Mouse (Mus musculus) heart, adult 2 months (tissue): ENCODE measurements around the gene Dlec1. TPM values are rescaled to one million over a fixed set of nuclear protein-coding genes. Genes with fewer than 3 reads are reported as not detected.

ENCODE experiments used
- DNase-seq, 2 experiments: peaks; one replicate each; pipeline ENCODE4 v3.0.0; 2021
- H3K27ac ChIP-seq: fragments of 200-600 bp; 2 replicates; pipeline ENCODE4 v1.8.1; 2022
- H3K27me3 ChIP-seq: fragments of 200-500 bp; 2 replicates; pipeline ENCODE4 v1.6.1; 2012; ENCODE audit warnings: mild to moderate bottlenecking, low read length, inconsistent platforms, mixed read lengths; ENCODE audit not compliant: control insufficient read depth, insufficient read depth
- H3K36me3 ChIP-seq: fragments of 200-500 bp; 2 replicates; pipeline ENCODE4 v1.6.1; 2012; ENCODE audit warnings: low read length, inconsistent platforms; ENCODE audit not compliant: control insufficient read depth, insufficient read depth
- H3K4me1 ChIP-seq: fragments of 200-500 bp; 2 replicates; pipeline ENCODE4 v1.6.1; 2011; ENCODE audit warnings: low read length; ENCODE audit not compliant: control insufficient read depth, insufficient read depth
- H3K4me3 ChIP-seq: fragments of 200-600 bp; 2 replicates; pipeline ENCODE4 v1.8.1; 2022
- H3K79me2 ChIP-seq: fragments of 200-500 bp; replicated peaks from 2 replicates; pipeline ENCODE4 v1.6.1; 2012; ENCODE audit warnings: mild to moderate bottlenecking, inconsistent platforms, low read length, moderate library complexity, mixed read lengths; ENCODE audit not compliant: control insufficient read depth, insufficient read depth
- H3K9ac ChIP-seq: fragments of 200-500 bp; 2 replicates; pipeline ENCODE4 v1.6.1; 2012; ENCODE audit warnings: low read depth, mild to moderate bottlenecking, control low read depth, inconsistent platforms, low read length, mixed read lengths
- CTCF ChIP-seq: fragments of 200-600 bp; IDR thresholded peaks from 2 replicates; pipeline ENCODE4 v1.8.1; 2022; ENCODE audit warnings: antibody characterized with exemption, mild to moderate bottlenecking, moderate library complexity
- EP300 ChIP-seq: fragments of 200-500 bp; IDR thresholded peaks from 2 replicates; pipeline ENCODE4 v1.6.1; 2011; ENCODE audit warnings: low read depth, low read length, control low read depth; ENCODE audit not compliant: insufficient read depth
- POLR2A ChIP-seq: fragments of 200-500 bp; IDR thresholded peaks from 2 replicates; pipeline ENCODE4 v1.6.1; 2011; ENCODE audit warnings: mild to moderate bottlenecking, low read depth, low read length, control low read depth; ENCODE audit not compliant: insufficient read depth
- WGBS: fragments of 180-500 bp; shearing (Covaris S2); methylation state at CpG from one replicate; pipeline ENCODE4 v1.1.7; 2018; 5-methylcytosine and 5-hydroxymethylcytosine counted together
- intact Hi-C: fragments of 180-260 bp; cut with DNase I; formaldehyde crosslinking; loops from one replicate; pipeline ENCODE4 v1.15.1; 2025
- polyA plus RNA-seq: library from polyadenylated mRNA; depleted of rRNA; stranded (reverse); fragments of >200 nt; gene quantifications from 2 replicates; pipeline ENCODE4 v1.2.3, GENCODE M21; 2012
- total RNA-seq, 2 experiments: library from RNA; stranded (reverse); gene quantifications; 2 replicates each; pipeline ENCODE4 v1.2.3; 2021

Gene Dlec1
- total and polyA plus RNA-seq, 3 experiments, result 0.13 to 0.82 (median 0.32) TPM

DNA sequence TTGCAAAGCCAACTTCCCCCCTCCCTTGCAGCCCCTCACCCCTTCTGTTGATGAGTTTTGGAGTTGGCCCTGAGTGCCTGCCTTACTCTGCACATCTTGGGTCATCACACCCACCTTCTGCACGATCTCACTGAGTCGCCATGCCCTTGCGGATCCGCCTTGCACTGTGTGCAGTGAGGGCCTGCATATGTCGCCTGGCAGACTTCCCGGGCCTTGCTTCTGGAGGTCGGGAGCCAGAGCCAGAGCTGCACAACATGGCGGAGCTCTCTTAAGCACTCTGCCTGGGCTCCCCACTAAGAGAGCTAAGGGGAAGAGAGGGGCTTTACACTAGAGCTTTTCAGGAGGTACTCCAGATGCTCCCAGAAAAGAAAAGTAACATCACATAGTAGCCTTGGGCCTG lies 42.4 kb downstream of the Dlec1 start:
- DNase-seq, result no peak
- 73% methylated on average over 8 of the region's 8 CpGs for WGBS
- no peaks in the 10 kb centered on the region for H3K79me2 ChIP-seq
- H3K4me3 ChIP-seq, result no peak overlapping the region
- no peak overlapping the region for H3K27ac ChIP-seq
- H3K36me3 ChIP-seq, result no peaks in the 10 kb centered on the region
- no peaks in the 10 kb centered on the region for H3K4me1 ChIP-seq
- TF ChIP-seq POLR2A (no peak), CTCF (no peak), EP300 (no peak)
- H3K9ac ChIP-seq, result no peak overlapping the region
- intact Hi-C loops, result no loop called here
- no peaks in the 10 kb centered on the region for H3K27me3 ChIP-seq

DNA sequence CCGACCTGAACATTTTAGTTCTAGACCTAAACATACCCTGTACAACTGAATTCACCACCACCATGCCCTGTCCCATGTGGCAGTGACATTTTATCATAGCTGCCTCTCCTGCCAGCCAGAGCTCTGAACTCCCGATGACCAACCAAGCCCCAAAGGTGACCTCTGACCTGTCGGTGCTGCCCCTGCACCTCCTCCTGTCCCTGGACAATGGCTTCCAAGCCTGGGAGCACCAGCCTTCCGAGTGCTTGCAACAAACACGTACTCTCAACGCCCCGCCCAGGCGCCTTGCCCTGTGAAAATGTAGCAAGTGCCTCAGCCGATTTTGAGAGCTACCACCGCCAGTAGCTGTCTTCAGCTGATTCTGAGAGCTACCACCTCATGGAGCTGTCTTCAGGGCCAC lies 42.9 kb downstream of the Dlec1 start:
- Histone ChIP-seq H3K9ac (no peak overlapping the region), H3K36me3 (no peaks in the 10 kb centered on the region), H3K4me3 (no peak overlapping the region), H3K79me2 (no peaks in the 10 kb centered on the region), H3K27me3 (no peaks in the 10 kb centered on the region), H3K4me1 (no peaks in the 10 kb centered on the region), H3K27ac (no peak overlapping the region)
- WGBS, result 59% methylated on average over 10 of the region's 10 CpGs
- TF ChIP-seq POLR2A, result no peak
- TF ChIP-seq EP300, result no peak
- TF ChIP-seq CTCF, result no peak
- intact Hi-C loops, result no loop called here
- no peak for DNase-seq

DNA sequence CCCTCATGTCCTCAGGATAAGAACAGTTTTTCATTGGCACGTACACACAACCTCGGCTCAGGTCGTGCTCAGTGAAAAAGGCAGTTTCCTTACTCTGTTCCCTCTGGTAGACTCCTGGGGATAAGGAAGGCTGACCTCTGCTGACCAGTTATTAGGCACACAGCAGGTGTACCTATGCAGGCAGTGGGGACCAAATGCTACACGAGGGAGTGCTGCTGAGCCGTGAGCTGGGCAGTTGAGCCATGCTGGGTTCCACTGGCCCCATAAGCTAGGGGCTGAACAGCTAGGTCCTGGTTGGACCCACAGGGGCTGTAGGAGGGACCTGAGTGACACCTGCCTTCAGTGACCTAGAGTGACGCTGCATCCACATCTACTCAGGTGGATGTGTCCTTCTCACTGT lies 43.4 kb downstream of the Dlec1 start:
- intact Hi-C loops, result no loop called here
- Histone ChIP-seq H3K27ac (no peak overlapping the region), H3K36me3 (no peaks in the 10 kb centered on the region), H3K27me3 (no peaks in the 10 kb centered on the region), H3K4me3 (no peak overlapping the region), H3K4me1 (no peaks in the 10 kb centered on the region), H3K9ac (no peak overlapping the region), H3K79me2 (no peaks in the 10 kb centered on the region)
- no peak for DNase-seq
- 70% methylated on average over 6 of the region's 6 CpGs for WGBS
- TF ChIP-seq CTCF, result no peak
- no peak for TF ChIP-seq EP300
- TF ChIP-seq POLR2A, result no peak

DNA sequence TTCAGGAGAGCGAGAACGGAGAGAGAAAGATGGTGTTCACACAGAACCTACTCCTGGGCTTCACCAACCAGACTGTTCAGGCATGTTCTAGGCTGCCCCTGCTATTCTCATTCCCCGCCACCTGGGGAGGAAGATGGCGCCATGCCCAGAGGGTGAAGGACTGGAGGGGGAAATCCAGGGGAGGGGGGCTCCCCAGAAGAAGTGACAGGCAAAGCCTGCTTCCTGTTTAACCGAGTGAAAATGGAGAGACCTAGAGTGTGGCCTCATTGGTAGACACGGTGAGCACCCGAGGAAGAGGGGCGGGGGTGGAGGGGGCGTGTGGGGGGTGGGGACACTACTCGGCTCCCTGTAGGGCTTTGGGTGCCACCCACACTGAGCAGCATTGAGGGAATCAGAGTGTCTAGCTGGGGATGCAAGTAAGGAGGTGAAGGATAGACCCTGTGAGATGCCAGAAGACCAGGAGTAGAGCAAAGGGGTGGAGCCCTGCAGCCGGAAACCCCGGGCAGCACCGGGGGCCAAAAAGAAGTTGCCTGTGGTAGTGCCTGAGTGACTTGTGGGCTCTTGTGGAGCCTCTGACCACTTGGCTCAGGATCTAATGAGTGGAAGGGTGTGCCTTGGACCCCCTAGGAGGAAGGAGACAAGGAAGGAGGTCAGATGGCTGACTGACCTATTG lies 44.0 kb downstream of the Dlec1 start:
- intact Hi-C loops, result no loop called here

DNA sequence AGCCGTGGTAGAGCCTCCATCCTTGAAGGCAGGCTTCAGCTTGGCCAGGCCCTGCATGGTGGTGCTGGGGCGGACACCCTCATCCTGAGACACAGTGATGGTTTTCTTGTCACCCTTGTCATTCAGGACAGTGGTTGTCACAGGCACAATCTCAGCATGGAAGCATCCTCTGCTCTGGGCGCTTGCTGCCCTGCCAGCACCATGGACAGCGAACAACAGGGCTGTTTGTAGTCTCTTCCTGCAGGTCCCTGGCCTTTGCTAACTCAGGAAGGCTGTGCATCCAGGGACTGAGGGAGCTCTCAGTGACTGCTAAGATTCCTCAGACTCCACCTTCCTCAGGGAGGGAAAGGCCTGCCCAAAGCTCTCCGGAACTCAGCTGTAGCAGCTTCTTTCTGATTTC lies 47.3 kb downstream of the Dlec1 start:
- 19% methylated on average over 5 of the region's 5 CpGs for WGBS

More for the DNA sequence above, 44.0 kb downstream of the Dlec1 start:
- no peaks in the 10 kb centered on the region for H3K36me3 ChIP-seq
- TF ChIP-seq EP300, result no peak
- H3K4me1 ChIP-seq, result no peaks in the 10 kb centered on the region
- no peak for DNase-seq
- 59% methylated on average over 13 of the region's 13 CpGs for WGBS
- H3K79me2 ChIP-seq, result no peaks in the 10 kb centered on the region
- H3K27me3 ChIP-seq, result no peaks in the 10 kb centered on the region
- H3K27ac ChIP-seq, result no peak overlapping the region
- H3K9ac ChIP-seq, result no peak overlapping the region
- no peak overlapping the region for H3K4me3 ChIP-seq

DNA sequence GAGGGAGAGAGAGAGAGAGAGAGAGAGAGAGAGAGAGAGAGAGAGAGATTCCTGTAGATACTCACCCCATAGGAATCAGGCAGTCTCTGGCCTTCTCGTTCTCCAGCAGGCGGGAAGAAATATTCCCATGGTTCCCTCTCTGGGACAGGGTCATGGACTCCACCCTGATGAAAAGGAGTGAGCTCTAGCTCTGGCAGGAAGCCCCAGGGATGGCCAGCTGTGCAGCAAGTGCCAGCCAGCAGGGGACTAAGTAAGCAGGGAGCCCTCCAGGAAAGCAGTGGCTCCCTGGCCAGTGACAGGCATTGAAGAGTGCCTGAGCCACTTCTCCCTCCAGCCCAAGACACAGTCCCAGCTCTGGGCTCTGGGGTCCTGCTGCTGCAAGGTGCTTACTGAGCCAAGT lies 49.5 kb downstream of the Dlec1 start:
- Histone ChIP-seq H3K36me3 (no peaks in the 10 kb centered on the region), H3K27me3 (0 out of 2 replicates have a peak, but pooled peaks cover 2% of the 10 kb centered on the region), H3K9ac (no peak overlapping the region), H3K27ac (no peak overlapping the region), H3K79me2 (no peaks in the 10 kb centered on the region), H3K4me1 (no peaks in the 10 kb centered on the region), H3K4me3 (no peak overlapping the region)
- TF ChIP-seq EP300, result no peak
- TF ChIP-seq CTCF, result no peak
- no peak for DNase-seq
- WGBS, result 53% methylated on average over 2 of the region's 2 CpGs
- intact Hi-C loops, result no loop called here

More for the DNA sequence above, 47.3 kb downstream of the Dlec1 start:
- DNase-seq, result peak in 1 of 2 experiments; percentile 51
- no peaks in the 10 kb centered on the region for H3K4me1 ChIP-seq
- H3K27me3 ChIP-seq, result no peaks in the 10 kb centered on the region
- intact Hi-C loops, result no loop called here
- H3K9ac ChIP-seq, result no peak overlapping the region
- no peaks in the 10 kb centered on the region for H3K36me3 ChIP-seq
- no peaks in the 10 kb centered on the region for H3K79me2 ChIP-seq
- H3K27ac ChIP-seq, result no peak overlapping the region
- no peak for TF ChIP-seq POLR2A
- TF ChIP-seq EP300, result no peak
- TF ChIP-seq CTCF, result no peak
- H3K4me3 ChIP-seq, result no peak overlapping the region
